Mouse (Mus musculus) olfactory bulb, adult 2 months (tissue): ENCODE measurements around the gene Efcab14.

ENCODE experiments used
- CTCF ChIP-seq: fragments of 200-500 bp; IDR thresholded peaks from 2 replicates; pipeline ENCODE4 v1.5.1; 2012; ENCODE audit warnings: low read depth, mild to moderate bottlenecking, low read length, moderate library complexity; ENCODE audit not compliant: insufficient read depth
- POLR2A ChIP-seq: fragments of 200-500 bp; IDR thresholded peaks from 2 replicates; pipeline ENCODE4 v1.6.1; 2012; ENCODE audit warnings: mild to moderate bottlenecking, low read depth, low read length, moderate library complexity; ENCODE audit not compliant: insufficient read depth

GRCm38 (mm10) chr4:115709792-115710418 is 27.6 kb upstream of the Efcab14 start:
- no peak; the same call in 1 of the 2 replicates for TF ChIP-seq CTCF
- no peak for TF ChIP-seq POLR2A
